Mouse (Mus musculus) cerebellum, adult (tissue): ENCODE measurements around the gene Cecr2.

Source experiments
- ATAC-seq: cut with Nextera tagmentation; 2 replicates; pipeline ENCODE4 v1.9.2; 2017; ENCODE audit warnings: mild to moderate bottlenecking, moderate library complexity, mixed read lengths; ENCODE audit not compliant: insufficient number of reproducible peaks, low FRiP score, low TSS enrichment

Gene Cecr2

GRCm38 (mm10) chr6:120666761-120667421, 722 bp downstream of the Cecr2 start:
- peak; percentile 37 for ATAC-seq

GRCm38 (mm10) chr6:120667422-120667781, 1.2 kb downstream of the Cecr2 start:
- no peak for ATAC-seq

GRCm38 (mm10) chr6:120667911-120668310, 1.7 kb downstream of the Cecr2 start:
- no peak for ATAC-seq

DNA sequence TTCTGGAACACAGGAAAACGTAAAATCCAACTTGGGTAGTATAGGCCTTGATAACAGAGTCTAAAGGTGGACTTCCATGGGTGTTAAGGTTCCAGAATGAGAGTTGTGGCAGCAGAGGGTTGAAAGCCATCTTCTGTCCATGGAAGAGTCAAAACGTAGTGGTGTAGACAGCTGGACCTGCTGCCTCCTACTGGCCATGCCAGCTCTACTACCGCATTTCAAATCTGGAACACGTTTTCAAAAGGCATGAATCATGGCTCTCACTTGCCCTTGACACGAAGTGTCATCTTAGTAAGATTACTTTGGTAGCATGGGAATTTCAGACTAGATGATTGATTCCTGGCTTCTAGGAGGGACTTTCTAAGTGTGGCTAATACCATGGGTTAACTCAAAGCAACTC, 8.0 kb downstream of the Cecr2 start:
- ATAC-seq, result no peak

DNA sequence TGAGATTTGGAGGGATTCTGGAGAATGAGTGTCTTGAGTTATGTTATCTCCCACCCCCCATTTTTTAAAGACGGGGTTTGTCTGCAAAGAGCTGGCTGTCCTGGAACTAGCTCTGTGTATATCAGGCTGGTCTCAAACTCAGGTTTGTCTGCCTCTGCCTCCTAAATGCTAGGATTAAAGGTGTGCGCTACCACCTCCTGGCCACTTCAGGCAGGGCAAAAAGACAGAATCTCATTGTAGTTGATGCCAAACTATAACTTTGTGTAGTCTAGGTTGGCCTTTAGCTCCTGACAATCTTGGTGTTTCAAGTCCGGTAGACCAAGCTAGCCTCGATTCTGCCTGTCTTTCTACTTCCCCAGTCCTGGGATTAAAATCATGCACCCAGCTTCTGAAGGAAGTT, 8.7 kb downstream of the Cecr2 start:
- ATAC-seq, result no peak

DNA sequence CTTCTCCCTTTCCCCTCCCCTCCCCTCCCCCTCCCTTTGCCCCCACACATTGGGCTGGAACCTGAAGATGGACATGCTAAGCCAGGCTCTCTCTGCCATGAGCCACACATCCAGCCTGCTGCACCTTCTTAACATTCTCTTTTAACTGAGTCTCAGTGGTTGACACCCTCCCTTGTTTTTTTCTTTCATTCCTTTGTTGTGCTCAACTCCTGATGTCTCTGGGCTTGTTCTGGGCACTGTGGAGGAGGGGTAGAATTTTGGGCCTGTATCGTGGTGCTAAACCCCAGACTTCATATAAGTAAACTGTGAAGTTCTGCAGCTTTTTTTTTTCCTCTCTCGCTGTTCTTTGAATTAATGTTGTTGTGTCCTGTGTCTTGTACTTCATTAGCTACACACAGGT, 9.8 kb downstream of the Cecr2 start:
- ATAC-seq, result no peak

GRCm38 (mm10) chr6:120683351-120683750, 17.2 kb downstream of the Cecr2 start:
- ATAC-seq, result no peak

GRCm38 (mm10) chr6:120684750-120685149, 18.6 kb downstream of the Cecr2 start:
- no peak for ATAC-seq

- no peak for ATAC-seq
Observed at GRCm38 (mm10) chr6:120686872-120687650, 20.9 kb downstream of the Cecr2 start.

DNA sequence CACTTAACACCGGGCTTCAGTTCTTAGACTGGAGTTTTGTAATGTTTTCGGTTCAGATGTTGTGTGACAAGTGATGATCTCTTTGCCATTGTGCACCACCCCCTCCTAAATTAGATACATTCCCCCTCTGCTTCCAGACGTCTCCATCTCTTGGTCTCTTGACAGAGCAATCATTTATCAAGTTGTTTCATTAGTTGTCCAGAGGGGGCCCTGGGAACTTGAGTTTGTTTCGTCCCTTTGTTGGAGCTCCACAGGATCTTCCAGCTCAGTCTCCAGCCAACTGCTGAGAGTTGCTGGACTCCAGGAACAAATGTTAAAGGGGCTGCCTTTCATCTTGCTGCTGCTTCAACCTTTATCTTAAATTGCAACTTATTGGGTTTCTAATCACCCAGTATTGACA, 34.1 kb downstream of the Cecr2 start:
- no peak for ATAC-seq

DNA sequence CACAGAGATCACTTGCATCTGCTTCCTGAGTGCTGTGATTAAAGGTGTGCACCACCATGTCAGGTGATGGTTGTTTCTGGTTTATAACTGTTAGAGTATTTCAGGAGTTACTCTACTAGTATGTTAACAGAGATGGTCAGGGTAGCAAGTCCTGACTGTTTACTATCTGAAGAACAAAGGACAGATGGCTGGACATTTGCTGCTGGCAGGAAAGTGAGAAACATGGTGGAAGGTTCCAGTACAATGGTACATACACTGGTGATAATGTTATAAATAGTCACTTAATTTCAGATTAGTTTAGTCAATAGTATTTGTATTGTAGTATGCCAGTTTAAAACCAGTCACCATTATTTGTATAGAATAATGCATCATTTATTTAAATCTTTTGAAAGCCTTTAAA, 38.2 kb downstream of the Cecr2 start:
- ATAC-seq, result no peak

- ATAC-seq, result no peak
Observed at GRCm38 (mm10) chr6:120708759-120709158, 42.6 kb downstream of the Cecr2 start.

DNA sequence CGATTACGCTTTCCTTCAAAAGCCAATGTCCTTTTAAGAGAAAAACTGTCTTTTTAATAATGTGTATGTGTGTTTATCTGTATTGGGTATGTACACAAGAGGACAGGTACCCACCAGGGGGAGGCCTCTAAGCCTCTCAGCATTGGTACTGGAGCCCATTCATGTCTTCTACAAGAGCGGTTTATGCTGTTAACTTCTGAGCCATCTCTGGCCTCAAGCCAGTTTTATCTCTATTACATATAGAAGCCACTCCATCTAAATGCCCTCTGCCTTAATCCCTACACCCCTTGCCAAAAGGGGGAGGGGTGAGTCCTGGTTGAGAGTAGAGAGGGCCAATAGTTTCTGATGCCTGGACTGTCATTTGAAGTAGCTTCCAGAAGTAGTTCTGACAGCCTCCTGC, 48.6 kb downstream of the Cecr2 start:
- no peak for ATAC-seq

DNA sequence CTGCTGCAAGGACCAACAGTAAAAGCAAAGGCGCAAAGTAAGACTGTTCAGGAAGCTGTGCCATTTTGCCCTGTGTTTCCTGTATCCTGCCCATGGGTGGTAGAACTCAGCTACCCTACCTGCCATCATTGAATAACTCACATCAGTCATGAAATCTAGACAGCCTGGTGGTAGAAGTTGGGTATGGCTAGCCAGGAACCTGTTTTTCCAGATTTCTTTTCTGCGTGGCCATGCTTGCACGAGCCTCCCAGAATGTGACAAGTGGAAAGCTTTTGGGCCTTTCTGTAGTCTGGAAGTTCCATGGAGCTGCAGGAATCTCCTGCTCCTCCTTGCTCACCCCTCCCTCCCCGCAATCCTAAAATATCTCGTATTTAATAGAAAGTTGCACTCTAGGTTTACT, 49.1 kb downstream of the Cecr2 start:
- no peak for ATAC-seq

- 0 out of 2 replicates have a peak, but pooled peaks have one; percentile 52 for ATAC-seq
Observed at GRCm38 (mm10) chr6:120715851-120716250, 49.7 kb downstream of the Cecr2 start.

- ATAC-seq, result no peak
Observed at GRCm38 (mm10) chr6:120716531-120716984, 50.4 kb downstream of the Cecr2 start.

DNA sequence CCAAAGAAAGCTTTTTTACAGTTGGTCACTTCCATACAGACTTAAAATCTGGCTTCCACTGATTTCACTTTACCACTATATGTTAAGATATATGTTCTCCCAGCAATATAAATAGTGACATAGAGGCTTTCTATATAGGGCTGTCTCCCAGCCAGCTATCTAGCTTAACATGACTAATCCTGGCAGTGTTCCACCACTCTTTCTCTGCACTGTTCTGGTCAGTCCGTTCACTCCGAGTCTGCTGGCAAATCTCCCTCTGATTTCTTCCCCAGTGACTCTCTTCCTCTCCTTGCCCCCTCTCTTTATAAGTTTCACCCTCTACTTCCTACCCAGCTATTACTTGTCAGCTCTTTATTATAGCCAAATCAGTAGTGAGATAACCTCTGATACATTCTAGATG, 59.8 kb downstream of the Cecr2 start:
- ATAC-seq, result no peak

DNA sequence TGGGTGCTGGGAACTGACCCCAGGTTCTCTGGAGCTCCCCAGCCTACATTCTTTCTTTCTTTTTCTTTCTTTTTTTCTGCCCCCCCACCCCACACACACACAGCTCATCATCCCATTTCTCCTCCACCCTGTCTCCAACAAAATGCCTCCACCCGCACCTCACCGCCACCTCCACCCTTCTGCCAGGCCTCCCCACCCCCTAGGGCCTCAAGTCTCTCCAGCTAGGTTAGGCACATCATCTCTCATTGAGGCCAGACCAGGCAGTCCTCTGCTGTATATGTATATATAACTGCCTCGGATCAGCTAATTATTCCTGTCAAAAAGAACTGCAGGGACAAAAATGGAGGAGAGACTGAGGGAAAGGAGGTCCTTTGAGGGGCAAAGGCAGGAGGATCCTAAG, 69.8 kb downstream of the Cecr2 start:
- no peak for ATAC-seq

DNA sequence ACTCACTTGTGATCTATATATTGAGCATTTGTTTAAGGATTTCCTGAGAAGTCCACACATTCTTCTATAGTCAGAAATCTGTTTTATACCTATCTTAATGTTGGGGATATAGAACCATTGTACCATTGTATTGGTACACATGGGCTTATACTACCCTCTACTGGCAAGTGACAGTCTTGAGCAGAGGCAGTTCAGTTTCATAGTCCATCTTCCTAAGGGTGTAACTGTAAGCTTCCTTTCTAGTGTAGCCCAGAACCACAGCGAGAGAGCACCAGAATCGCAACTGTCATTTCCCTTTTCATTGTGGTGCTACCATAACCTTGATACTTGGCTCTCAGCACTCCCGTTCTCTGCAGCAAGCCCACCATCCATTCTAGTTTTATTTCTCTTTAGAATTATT, 70.4 kb downstream of the Cecr2 start:
- peak; percentile 88 for ATAC-seq

DNA sequence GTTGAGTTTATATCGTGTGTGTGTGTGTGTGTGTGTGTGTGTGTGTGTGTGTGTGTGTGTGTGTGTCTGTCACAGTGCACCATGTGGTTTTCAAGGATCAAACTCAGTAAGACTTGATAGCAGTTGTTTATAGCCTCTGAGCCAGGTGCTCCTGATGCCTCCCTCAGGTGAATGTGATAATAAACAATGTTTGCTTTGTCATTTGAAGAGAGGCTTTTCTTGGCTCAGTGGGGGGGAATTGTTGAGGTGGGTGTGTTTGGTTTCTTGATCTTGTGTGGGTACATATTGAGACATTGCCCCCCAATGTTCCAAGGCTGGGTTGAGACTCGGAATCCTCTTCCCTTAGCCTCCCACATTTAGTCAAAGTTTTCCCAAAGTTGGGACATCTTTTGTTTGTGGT, 77.0 kb downstream of the Cecr2 start:
- no peak for ATAC-seq

DNA sequence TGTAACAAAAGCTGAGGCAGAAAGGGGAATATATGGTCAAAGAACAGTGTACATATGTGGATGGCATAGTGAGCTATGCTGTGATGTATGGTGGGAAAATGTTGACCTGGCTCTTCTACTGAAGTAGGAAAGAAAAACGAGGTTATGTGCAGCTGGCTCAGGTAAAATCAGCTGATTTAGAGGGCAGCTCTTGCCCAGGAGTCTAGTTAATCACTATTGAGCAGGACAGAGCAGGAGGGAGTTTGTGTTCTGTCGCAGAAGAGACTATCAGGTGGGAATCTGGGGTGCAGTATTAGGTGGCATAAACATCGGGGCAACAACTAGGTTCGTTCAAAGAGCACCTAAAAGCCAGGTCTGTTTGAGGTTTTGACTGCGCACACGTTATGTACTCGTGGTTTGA, 78.1 kb downstream of the Cecr2 start:
- ATAC-seq, result no peak

GRCm38 (mm10) chr6:120746416-120746815, 80.2 kb downstream of the Cecr2 start:
- ATAC-seq, result no peak
